Mouse (Mus musculus): ENCODE results near the gene Afg3l1.
A peak's percentile ranks its signal among the peaks of the same experiment; 100 is the strongest.

GRCm38 (mm10) chr8:123482627-123483026 lies 4.9 kb downstream of the Afg3l1 start:
- TF ChIP-seq CTCF (IDR thresholded peaks at IDR 0.05; ENCODE audit: control insufficient read depth, insufficient read depth, low read length): peak; percentile 33; the same call in 1 of the 2 replicates
- TF ChIP-seq POLR2A (IDR thresholded peaks at IDR 0.05; ENCODE audit: borderline replicate concordance, control insufficient read depth, low read depth, low read length): no peak

All from bone marrow, adult 2 months (tissue).